Mouse (Mus musculus) heart, embryonic 10.5 days (tissue): Measurements from ENCODE around the gene Slirp. TPM values are rescaled to one million over a fixed set of nuclear protein-coding genes. Genes with fewer than 3 reads are reported as not detected.
"Not testable (repeated sequence)": the region's sequence is repeated elsewhere in the genome, so short reads cannot be mapped to it uniquely, and the experiment has no call there.

Experiments
- DNase-seq: peaks from one replicate; pipeline ENCODE4 v3.0.0-alpha.2; 2017; ENCODE audit warnings: low spot score
- H3K27ac ChIP-seq: fragments of 300-500 bp; sonication (generic); 2 replicates; pipeline ENCODE4 v1.5.1; 2016; ENCODE audit warnings: mild to moderate bottlenecking
- H3K27me3 ChIP-seq: fragments of 300-500 bp; sonication (generic); 2 replicates; pipeline ENCODE4 v1.6.1; 2016; ENCODE audit warnings: mild to moderate bottlenecking; ENCODE audit not compliant: poor library complexity, insufficient read depth, severe bottlenecking
- H3K36me3 ChIP-seq: fragments of 300-500 bp; sonication (generic); 2 replicates; pipeline ENCODE4 v1.6.1; 2016; ENCODE audit warnings: mild to moderate bottlenecking, moderate library complexity
- H3K4me1 ChIP-seq: fragments of 300-500 bp; sonication (generic); 2 replicates; pipeline ENCODE4 v1.6.1; 2016; ENCODE audit warnings: mild to moderate bottlenecking
- H3K4me3 ChIP-seq: fragments of 300-500 bp; sonication (generic); 2 replicates; pipeline ENCODE4 v1.5.1; 2016; ENCODE audit warnings: mild to moderate bottlenecking, moderate library complexity
- H3K9me3 ChIP-seq: fragments of 300-500 bp; sonication (generic); 2 replicates; pipeline ENCODE4 v1.6.1; 2016; ENCODE audit warnings: mild to moderate bottlenecking, moderate library complexity
- WGBS: fragments of 180-500 bp; shearing (Covaris S2); methylation state at CpG from one replicate; pipeline ENCODE4 v1.1.7; 2016; 5-methylcytosine and 5-hydroxymethylcytosine counted together
- polyA plus RNA-seq: library from polyadenylated mRNA; unstranded; fragments of >200 nt; fragmentation: Nextera tagmentation; extraction: Ambion mirVana; gene quantifications from 2 replicates; pipeline ENCODE4 v1.2.1, GENCODE M21; 2016

Gene Slirp
- polyA plus RNA-seq, 1 experiment from 2014 or later, result 273 TPM

GRCm38 (mm10) chr12:87444211-87444610, 515 bp downstream of the Slirp start:
- 3% methylated on average over 16 of the region's 16 CpGs for WGBS
- Histone ChIP-seq H3K27me3 (no peaks in the 10 kb centered on the region), H3K4me1 (peaks cover 17% of the 10 kb centered on the region; the same call in 1 of the 2 replicates), H3K27ac (peak overlapping the region; percentile 99), H3K36me3 (peaks cover 56% of the 10 kb centered on the region), H3K4me3 (peak overlapping the region; percentile 91), H3K9me3 (no peaks in the 10 kb centered on the region)
- no peak for DNase-seq

DNA sequence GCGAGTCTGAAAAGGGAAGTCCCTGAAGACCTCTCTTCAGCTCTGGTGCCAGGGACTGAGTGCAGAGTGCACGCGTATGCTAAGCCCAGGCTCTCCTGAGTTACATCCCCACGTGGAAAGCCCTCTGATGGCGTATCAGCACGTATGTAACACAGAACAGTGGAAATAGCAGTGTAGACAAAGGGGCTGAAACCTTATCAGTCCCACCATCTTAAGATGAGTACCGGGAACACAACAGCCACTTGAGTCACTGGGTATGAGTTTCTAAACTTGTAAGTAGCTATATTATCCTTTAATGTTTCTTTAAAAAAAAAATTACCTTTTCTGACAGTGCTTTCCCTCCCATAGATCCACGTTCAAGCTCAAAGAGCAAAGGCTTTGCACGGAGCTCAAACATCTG, 5.8 kb downstream of the Slirp start:
- 91% methylated on average over 9 of the region's 9 CpGs for WGBS
- peaks cover 82% of the 10 kb centered on the region for H3K36me3 ChIP-seq

GRCm38 (mm10) chr12:87464678-87465297, 21.1 kb downstream of the Slirp start:
- Histone ChIP-seq H3K4me3 (no peak overlapping the region), H3K9me3 (no peaks in the 10 kb centered on the region), H3K27ac (no peak overlapping the region), H3K27me3 (no peaks in the 10 kb centered on the region), H3K36me3 (peaks cover 84% of the 10 kb centered on the region), H3K4me1 (no peaks in the 10 kb centered on the region)
- DNase-seq, result no peak
- WGBS, result 84% methylated on average over 6 of the region's 6 CpGs

More for the DNA sequence above, 5.8 kb downstream of the Slirp start:
- Histone ChIP-seq H3K27me3 (no peaks in the 10 kb centered on the region), H3K4me1 (peaks cover 6% of the 10 kb centered on the region; the same call in 1 of the 2 replicates), H3K9me3 (no peaks in the 10 kb centered on the region), H3K4me3 (no peak overlapping the region), H3K27ac (no peak overlapping the region)
- DNase-seq, result no peak

DNA sequence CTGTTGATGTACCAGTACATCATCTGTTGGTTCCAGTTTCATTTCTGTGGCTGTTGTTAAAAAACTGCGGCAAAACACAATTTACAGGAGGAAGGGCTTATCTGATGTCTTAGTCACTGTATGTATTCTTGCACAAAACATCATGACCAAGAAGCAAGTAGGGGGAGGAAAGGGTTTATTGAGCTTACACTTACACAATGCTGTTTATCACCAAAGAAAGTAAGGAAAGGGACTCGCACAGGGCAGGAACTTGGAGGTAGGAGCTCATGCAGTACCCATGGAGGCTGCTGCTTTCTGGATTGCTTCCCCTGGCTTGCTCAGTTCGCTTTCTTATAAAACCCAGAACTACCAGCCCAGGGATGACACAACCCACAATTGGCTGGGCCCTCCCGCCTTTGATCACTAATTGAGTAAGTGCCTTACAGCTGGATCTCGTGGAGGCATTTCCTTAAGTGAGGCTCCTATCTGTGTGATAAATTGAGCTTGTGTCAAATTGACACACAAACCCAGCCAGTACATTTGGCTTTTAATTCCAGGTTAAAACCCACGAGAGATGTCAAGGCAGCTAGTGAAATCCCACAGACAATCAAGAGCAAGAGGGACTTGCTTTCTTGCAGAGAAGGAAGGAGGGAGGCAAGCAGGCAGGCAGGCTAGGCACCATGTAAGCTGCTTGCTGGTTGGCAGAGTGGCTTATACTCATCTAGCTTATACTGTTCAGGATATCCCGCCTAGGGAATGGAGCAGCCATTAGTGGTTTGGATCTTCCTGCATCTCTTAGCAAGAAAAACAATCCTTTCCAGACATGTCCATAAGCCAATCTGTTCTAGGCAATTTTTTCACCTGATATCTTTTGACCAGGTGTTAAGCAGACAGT, 26.8 kb downstream of the Slirp start:
- WGBS, result 65% methylated on average over 7 of the region's 7 CpGs
- Histone ChIP-seq H3K36me3 (peaks cover 31% of the 10 kb centered on the region), H3K4me3 (peak overlapping the region; percentile 82), H3K27me3 (no peaks in the 10 kb centered on the region), H3K27ac (peak overlapping the region; percentile 93; the same call in 1 of the 2 replicates), H3K4me1 (peaks cover 11% of the 10 kb centered on the region), H3K9me3 (no peaks in the 10 kb centered on the region)
- no peak for DNase-seq

DNA sequence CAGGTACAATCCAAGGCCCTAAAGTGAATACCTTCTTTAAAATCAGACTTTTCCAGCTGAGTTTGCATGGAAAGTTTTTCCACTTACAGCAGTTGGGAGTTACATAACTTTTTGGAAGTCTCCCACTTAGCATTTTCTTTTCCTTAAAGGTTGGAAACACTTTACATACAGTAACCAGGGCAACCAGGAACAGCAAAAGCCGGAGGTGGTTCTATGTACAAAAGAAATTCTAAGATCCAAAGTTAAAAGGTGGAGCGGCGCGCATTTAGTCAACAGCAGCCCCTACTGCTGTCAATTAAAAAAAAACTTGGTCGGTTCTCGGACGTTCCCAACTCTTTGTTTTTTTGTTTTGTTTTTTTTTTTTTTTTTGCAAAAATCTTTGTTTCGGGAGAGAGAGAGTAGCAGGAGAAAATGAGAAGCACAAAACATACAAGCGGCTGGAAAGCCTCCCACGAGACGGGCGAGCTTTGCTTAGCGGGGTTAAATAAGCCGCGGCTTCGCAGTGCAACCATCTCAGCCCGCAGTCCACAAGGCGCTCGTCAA, 27.8 kb downstream of the Slirp start:
- Histone ChIP-seq H3K27ac (peak overlapping the region; percentile 93), H3K27me3 (no peaks in the 10 kb centered on the region), H3K4me1 (peaks cover 11% of the 10 kb centered on the region), H3K36me3 (peaks cover 24% of the 10 kb centered on the region), H3K9me3 (no peaks in the 10 kb centered on the region), H3K4me3 (peak overlapping the region; percentile 82)
- 1% methylated on average over 19 of the region's 19 CpGs for WGBS
- no peak for DNase-seq

- peak; percentile 97 for DNase-seq
Measured at GRCm38 (mm10) chr12:87471964-87472786, 28.5 kb downstream of the Slirp start, which contains the start of gene Snw1. Gene Snw1 (minus strand): TSS chr12:87472274.

DNA sequence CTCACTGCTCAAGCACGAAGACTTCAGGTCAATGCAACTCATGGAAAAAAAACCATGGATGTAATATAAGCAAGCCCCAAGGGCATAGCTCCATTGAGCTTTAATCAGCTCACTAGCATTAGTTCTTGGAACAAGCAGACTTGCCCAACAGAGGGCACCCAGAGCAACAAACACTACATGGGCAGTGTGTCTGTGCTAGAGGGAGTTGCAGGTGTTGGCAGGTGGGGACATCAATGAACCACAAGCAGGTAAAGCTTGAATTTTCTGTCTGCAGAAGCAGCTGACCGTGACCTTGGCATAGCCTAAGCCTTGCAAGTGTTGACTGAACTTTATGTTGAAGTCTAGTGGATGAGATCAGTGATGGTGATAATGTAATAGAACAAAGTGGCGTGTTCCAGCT, 31.1 kb downstream of the Slirp start:
- Histone ChIP-seq H3K9me3 (no peaks in the 10 kb centered on the region), H3K27ac (no peak overlapping the region), H3K36me3 (0 out of 2 replicates have a peak, but pooled peaks cover under 1% of the 10 kb centered on the region), H3K4me3 (no peak overlapping the region), H3K27me3 (no peaks in the 10 kb centered on the region), H3K4me1 (peaks cover 11% of the 10 kb centered on the region)
- DNase-seq, result no peak
- WGBS, result 62% methylated on average over 3 of the region's 3 CpGs

More at GRCm38 (mm10) chr12:87471964-87472786, 28.5 kb downstream of the Slirp start, which contains the start of gene Snw1:
- peak within 1 kb of the TSS; percentile 93 for H3K27ac ChIP-seq
- peak within 1 kb of the TSS; percentile 82 for H3K4me3 ChIP-seq
- no peaks in the 10 kb centered on the region for H3K27me3 ChIP-seq
- 3% methylated on average over 45 of the region's 45 CpGs for WGBS
- H3K9me3 ChIP-seq, result no peaks in the 10 kb centered on the region
- peaks cover 17% of the 10 kb centered on the region for H3K36me3 ChIP-seq
- peaks cover 11% of the 10 kb centered on the region for H3K4me1 ChIP-seq

- not testable (repeated sequence) for H3K27me3 ChIP-seq, H3K27ac ChIP-seq, H3K36me3 ChIP-seq, DNase-seq, H3K9me3 ChIP-seq, H3K4me1 ChIP-seq, H3K4me3 ChIP-seq
- 88% methylated on average over 5 of the region's 5 CpGs for WGBS
Measured at GRCm38 (mm10) chr12:87482482-87482881, 38.8 kb downstream of the Slirp start.

DNA sequence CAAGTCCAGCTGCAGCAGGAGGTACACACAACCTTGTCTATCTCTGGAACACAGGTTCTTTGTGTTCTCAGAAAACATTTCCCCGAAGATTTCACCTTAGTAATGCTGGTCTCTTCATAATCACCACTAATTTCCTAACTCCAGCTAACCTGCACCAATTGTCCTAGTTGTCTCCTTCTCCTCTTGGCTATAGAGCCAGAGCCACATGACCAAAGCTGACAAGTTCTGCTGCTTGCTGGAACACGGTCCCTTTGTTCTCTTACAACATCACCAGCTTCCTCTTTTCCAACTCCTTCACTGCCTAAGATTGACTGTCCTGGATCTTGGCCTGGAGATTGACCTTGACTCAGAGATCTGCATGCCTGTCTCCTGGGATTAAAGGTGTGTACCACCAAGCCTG, 45.0 kb downstream of the Slirp start:
- 48% methylated on average over 2 of the region's 2 CpGs for WGBS
- H3K9me3 ChIP-seq, H3K36me3 ChIP-seq, H3K27ac ChIP-seq, H3K4me1 ChIP-seq, H3K4me3 ChIP-seq, DNase-seq, H3K27me3 ChIP-seq: not testable (repeated sequence)

DNA sequence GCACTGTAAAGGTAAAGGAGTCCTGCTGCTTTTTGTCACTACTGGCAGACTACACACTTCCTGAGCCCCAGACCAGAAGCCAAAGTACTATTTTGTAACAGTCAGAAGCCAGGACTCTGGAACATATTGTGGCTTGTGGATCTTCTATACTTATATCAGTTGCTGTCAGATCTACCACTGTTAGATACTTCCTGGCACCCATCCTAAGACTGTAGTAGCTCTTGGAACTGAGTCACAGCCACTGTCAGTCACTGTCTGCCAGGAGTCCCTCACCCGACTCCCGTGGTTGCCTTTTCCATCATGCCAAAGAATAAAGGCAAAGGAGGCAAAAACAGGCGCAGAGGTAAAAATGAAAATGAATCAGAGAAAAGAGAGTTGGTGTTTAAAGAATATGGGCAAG, 50.7 kb downstream of the Slirp start, which contains the start of gene Gm5788:
Gene Gm5788, plus strand, starts transcription at position 301 of the 400 bp plus-strand sequence.
- H3K9me3 ChIP-seq, H3K4me1 ChIP-seq, H3K4me3 ChIP-seq, H3K27ac ChIP-seq, DNase-seq, H3K36me3 ChIP-seq, H3K27me3 ChIP-seq: not testable (repeated sequence)
- WGBS, result 85% methylated on average over 3 of the region's 3 CpGs
